Mouse (Mus musculus) small intestine, adult 2 months (tissue): ENCODE measurements around the gene Rabgap1l.

Source experiments
- CTCF ChIP-seq: fragments of 200-500 bp; IDR thresholded peaks from 2 replicates; pipeline ENCODE4 v1.5.1; 2012; ENCODE audit warnings: low read depth, mild to moderate bottlenecking, control low read depth, inconsistent platforms, low read length, moderate library complexity, mixed read lengths; ENCODE audit not compliant: insufficient replicate concordance, insufficient read length; ENCODE audit errors: extremely low read depth
- POLR2A ChIP-seq: fragments of 200-500 bp; IDR thresholded peaks from 2 replicates; pipeline ENCODE4 v1.6.1; 2012; ENCODE audit warnings: low read depth, mild to moderate bottlenecking, control low read depth, inconsistent platforms, low read length, moderate library complexity

- TF ChIP-seq POLR2A = no peak
- TF ChIP-seq CTCF = no peak
These were observed 467.5 kb downstream of the Rabgap1l start for GRCm38 (mm10) chr1:160325542-160325941.
